Mouse (Mus musculus): ENCODE measurements at regions not wholly inside any gene's neighbourhood (a gene's known extent, or its start where the extent isn't known, plus 50 kb on each side); places are given as distances from the start of the nearest gene placed in this dataset.

- TF ChIP-seq GATA1 (IDR thresholded peaks at IDR 0.05; ENCODE audit: borderline replicate concordance, low read length) (no peak), FLI1 (IDR thresholded peaks at IDR 0.05; ENCODE audit: low read length) (no peak)
These were observed 127.4 kb downstream of the Zbtb18 start for GRCm38 (mm10) chr1:177569572-177569971.

Data from megakaryocyte, embryonic 14.5 days (primary cell).